Mouse (Mus musculus): ENCODE data around the gene Cenpa. TPM values are rescaled to one million over a fixed set of nuclear protein-coding genes. Genes with fewer than 3 reads are reported as not detected.

Gene Cenpa
- 234 TPM for polyA plus RNA-seq (2017; shearing (Covaris generic))

GRCm38 (mm10) chr5:30666391-30667195, at the start of gene Cenpa:
TSS of gene Cenpa (plus strand) at chr5:30666777.

GRCm38 (mm10) chr5:30647815-30648560, 18.6 kb upstream of the Cenpa start, which contains the start of gene Slc35f6:
TSS of gene Slc35f6 (plus strand) at chr5:30647933.

DNA sequence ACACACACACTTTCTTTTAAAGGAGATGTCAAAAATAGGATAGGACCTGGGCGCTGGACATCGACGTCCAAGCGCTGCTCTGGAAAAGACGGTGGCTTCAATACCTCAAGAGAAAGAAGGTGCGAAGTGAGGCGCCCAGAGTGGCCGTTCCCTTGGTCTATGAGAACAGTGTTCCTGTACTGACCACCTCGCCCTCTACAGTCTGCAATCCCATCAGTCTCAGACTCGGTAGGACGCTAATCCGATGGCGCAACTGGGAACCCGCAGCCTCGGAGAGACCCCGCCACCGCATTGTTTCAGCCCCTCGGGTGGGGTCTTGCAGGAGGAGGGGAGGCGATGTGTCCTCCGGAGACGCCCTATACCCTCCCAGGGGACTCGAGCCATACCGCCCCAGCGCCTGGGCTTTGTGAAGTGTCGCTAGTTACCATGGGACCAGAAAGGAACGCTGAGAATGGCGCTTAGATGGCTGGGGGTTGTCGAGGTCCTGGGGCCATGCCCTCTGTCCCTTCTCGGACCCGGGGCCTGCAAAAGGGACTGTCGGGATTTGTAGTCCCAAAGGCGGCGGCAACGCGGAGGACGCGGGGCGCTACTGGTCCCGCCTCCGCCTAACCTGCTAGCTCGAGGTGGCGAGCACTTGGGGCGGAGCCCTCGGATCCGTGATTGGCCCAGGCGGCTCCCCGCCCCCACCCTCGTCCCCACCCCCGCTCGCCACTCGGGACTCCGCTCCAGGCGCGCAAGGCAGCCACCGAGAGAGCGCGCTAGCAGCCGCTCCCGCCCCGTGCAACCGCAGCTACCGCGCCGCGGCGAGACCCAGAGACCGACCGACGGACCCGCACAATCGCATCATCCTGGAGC, 44.8 kb downstream of the Cenpa start, which contains the start of gene Dpysl5:
Gene Dpysl5, plus strand, starts transcription at position 418 of the 855 bp plus-strand sequence.

Other genes starting within 250 kb of the Cenpa start
- not detected for gene Otof, start 204.8 kb upstream of the Cenpa start, polyA plus RNA-seq (2017; shearing (Covaris generic))
- not detected for gene 1700001C02Rik, start 200.7 kb upstream of the Cenpa start, polyA plus RNA-seq (2017; shearing (Covaris generic))
- not detected for gene Cib4, start 120.9 kb upstream of the Cenpa start, polyA plus RNA-seq (2017; shearing (Covaris generic))
- not detected for gene Kcnk3, start 78.6 kb upstream of the Cenpa start, polyA plus RNA-seq (2017; shearing (Covaris generic))
- gene Slc35f6, start 18.8 kb upstream of the Cenpa start, polyA plus RNA-seq (2017; shearing (Covaris generic)): 33.3 TPM
- gene Dpysl5, start 44.8 kb downstream of the Cenpa start, polyA plus RNA-seq (2017; shearing (Covaris generic)): 0.27 TPM
- gene Mapre3, start 147.9 kb downstream of the Cenpa start, polyA plus RNA-seq (2017; shearing (Covaris generic)): 15.2 TPM
- 41.2 TPM for gene Tmem214, start 201.2 kb downstream of the Cenpa start, polyA plus RNA-seq (2017; shearing (Covaris generic))
- gene Agbl5, start 221.9 kb downstream of the Cenpa start, polyA plus RNA-seq (2017; shearing (Covaris generic)): 9.7 TPM
- 261 TPM for gene Ost4, start 241.0 kb downstream of the Cenpa start, polyA plus RNA-seq (2017; shearing (Covaris generic))
- gene Emilin1, start 246.6 kb downstream of the Cenpa start, polyA plus RNA-seq (2017; shearing (Covaris generic)): 0.12 TPM